Mouse (Mus musculus): ENCODE data around the gene Cd53. TPM values are rescaled to one million over a fixed set of nuclear protein-coding genes. Genes with fewer than 3 reads are reported as not detected.
A peak's percentile ranks its signal among the peaks of the same experiment; 100 is the strongest.

Cd53 gene
- polyA plus RNA-seq, 1 experiment from 2014 or later: 5.5 TPM

GRCm38 (mm10) chr3:106722028-106722945 lies 67.7 kb downstream of the Cd53 start:
- ATAC-seq (replicated peaks; ENCODE audit: insufficient number of reproducible peaks, insufficient read depth, low FRiP score, low read depth): peak; percentile 91
- under 1% methylated on average over 33 of the region's 33 CpGs for WGBS
- Histone ChIP-seq H3K9ac (peak overlapping the region; percentile 67), H3K27me3 (peaks cover 14% of the 10 kb centered on the region), H3K4me2 (peak overlapping the region; percentile 75), H3K9me3 (replicated peaks) (no peaks in the 10 kb centered on the region), H3K36me3 (no peaks in the 10 kb centered on the region), H3K4me1 (replicated peaks) (no peaks in the 10 kb centered on the region), H3K4me3 (peak overlapping the region; percentile 84), H3K27ac (peak overlapping the region; percentile 97)

GRCm38 (mm10) chr3:106721397-106722027 lies 68.4 kb downstream of the Cd53 start:
- Histone ChIP-seq H3K36me3 (no peaks in the 10 kb centered on the region), H3K9me3 (replicated peaks) (no peaks in the 10 kb centered on the region), H3K4me2 (peak overlapping the region; percentile 75), H3K9ac (peak overlapping the region; percentile 67), H3K4me1 (replicated peaks) (no peaks in the 10 kb centered on the region), H3K4me3 (peak overlapping the region; percentile 84), H3K27ac (peak overlapping the region; percentile 97), H3K27me3 (peaks cover 14% of the 10 kb centered on the region)
- ATAC-seq (replicated peaks; ENCODE audit: insufficient number of reproducible peaks, insufficient read depth, low FRiP score, low read depth): peak; percentile 98
- WGBS: 2% methylated on average over 31 of the region's 31 CpGs

Other genes with a start within 250 kb of the Cd53 start
- 60.0 and 70.3 TPM in 2 replicates for gene Dram2, start 242.4 kb downstream of the Cd53 start, polyA plus RNA-seq (2015; fragmentation: Nextera tagmentation; extraction: Ambion mirVana)
- 29.0 and 32.9 TPM in 2 replicates for gene Cept1, start 242.3 kb downstream of the Cd53 start, polyA plus RNA-seq (2015; fragmentation: Nextera tagmentation; extraction: Ambion mirVana)
- 11.1 and 12.3 TPM in 2 replicates for gene Lrif1, start 105.2 kb downstream of the Cd53 start, polyA plus RNA-seq (2015; fragmentation: Nextera tagmentation; extraction: Ambion mirVana)
- gene Olfr266, start 36.1 kb upstream of the Cd53 start, polyA plus RNA-seq (2015; fragmentation: Nextera tagmentation; extraction: Ambion mirVana): not detected in 2 replicates
- 0.71 and 2.5 TPM in 2 replicates for gene Kcna3, start 246.0 kb upstream of the Cd53 start, polyA plus RNA-seq (2015; fragmentation: Nextera tagmentation; extraction: Ambion mirVana)

All from heart, embryonic 15.5 days (tissue).